Mouse (Mus musculus) intestine, embryonic 16.5 days (tissue): ENCODE measurements around the gene Wdr41. TPM values are rescaled to one million over a fixed set of nuclear protein-coding genes. Genes with fewer than 3 reads are reported as not detected.
A peak's percentile ranks its signal among the peaks of the same experiment; 100 is the strongest.

Source experiments
- ATAC-seq: fragments of 200-750 bp; cut with Nextera tagmentation; 2 replicates; pipeline ENCODE4 v1.8.0; 2017; ENCODE audit warnings: moderate TSS enrichment, moderate library complexity
- H3K27ac ChIP-seq: fragments of 300-500 bp; sonication (generic); 2 replicates; pipeline ENCODE4 v1.5.1; 2014; ENCODE audit warnings: mild to moderate bottlenecking, low read length
- H3K27me3 ChIP-seq: fragments of 300-500 bp; sonication (generic); replicated peaks from 2 replicates; pipeline ENCODE4 v1.6.1; 2014; ENCODE audit warnings: low read length, control low read depth, mixed read lengths; ENCODE audit not compliant: control insufficient read depth, insufficient read depth
- H3K36me3 ChIP-seq: fragments of 300-500 bp; sonication (generic); 2 replicates; pipeline ENCODE4 v1.6.1; 2014; ENCODE audit warnings: low read length, control low read depth; ENCODE audit not compliant: control insufficient read depth, insufficient read depth
- H3K4me1 ChIP-seq: fragments of 300-500 bp; sonication (generic); 2 replicates; pipeline ENCODE4 v1.6.1; 2014; ENCODE audit warnings: low read length, control low read depth, mixed read lengths; ENCODE audit not compliant: control insufficient read depth, insufficient read depth
- H3K4me2 ChIP-seq: fragments of 300-500 bp; sonication (generic); 2 replicates; pipeline ENCODE4 v1.6.1; 2014; ENCODE audit warnings: low read depth, low read length, control low read depth
- H3K4me3 ChIP-seq: fragments of 300-500 bp; sonication (generic); 2 replicates; pipeline ENCODE4 v1.5.1; 2014; ENCODE audit warnings: mild to moderate bottlenecking, low read length
- H3K9ac ChIP-seq: fragments of 300-500 bp; sonication (generic); 2 replicates; pipeline ENCODE4 v1.6.1; 2014; ENCODE audit warnings: low read depth, low read length
- H3K9me3 ChIP-seq: fragments of 300-500 bp; sonication (generic); 2 replicates; pipeline ENCODE4 v1.6.1; 2016; ENCODE audit warnings: low read length, control low read depth; ENCODE audit not compliant: control insufficient read depth
- WGBS: fragments of 180-500 bp; shearing (Covaris S2); extraction: QIAGEN DNeasy Blood & Tissue Kit; methylation state at CpG from one replicate; pipeline ENCODE4 v1.1.7; 2014; 5-methylcytosine and 5-hydroxymethylcytosine counted together
- polyA plus RNA-seq: library from polyadenylated mRNA; unstranded; fragments of >200 nt; fragmentation: Nextera tagmentation; extraction: Ambion mirVana; gene quantifications from 2 replicates; pipeline ENCODE4 v1.2.1, GENCODE M21; 2015

Wdr41 gene
- polyA plus RNA-seq, 1 experiment from 2014 or later, result 19.6 TPM

- no peaks in the 10 kb centered on the region for H3K27me3 ChIP-seq
- 0 out of 2 replicates have a peak overlapping the region, but pooled peaks have one; percentile 11 for H3K9ac ChIP-seq
- WGBS, result 59% methylated on average over 17 of the region's 17 CpGs
- ATAC-seq, result peak; percentile 87
- H3K9me3 ChIP-seq, result no peaks in the 10 kb centered on the region
- H3K4me3 ChIP-seq, result no peak overlapping the region
- peak overlapping the region; percentile 65 for H3K27ac ChIP-seq
- H3K4me2 ChIP-seq, result peak overlapping the region; percentile 21; the same call in 1 of the 2 replicates
- peaks cover 11% of the 10 kb centered on the region for H3K36me3 ChIP-seq
- H3K4me1 ChIP-seq, result 0 out of 2 replicates have a peak, but pooled peaks cover 3% of the 10 kb centered on the region
Observed at GRCm38 (mm10) chr13:95032127-95032831, 56.1 kb downstream of the Wdr41 start.

GRCm38 (mm10) chr13:95032973-95033372 is 56.8 kb downstream of the Wdr41 start:
- peaks cover 9% of the 10 kb centered on the region for H3K36me3 ChIP-seq
- WGBS, result 76% methylated on average over 6 of the region's 6 CpGs
- H3K4me2 ChIP-seq, result no peak overlapping the region
- H3K27me3 ChIP-seq, result no peaks in the 10 kb centered on the region
- peak overlapping the region; percentile 65; the same call in 1 of the 2 replicates for H3K27ac ChIP-seq
- no peaks in the 10 kb centered on the region for H3K9me3 ChIP-seq
- no peak overlapping the region for H3K4me3 ChIP-seq
- no peak overlapping the region for H3K9ac ChIP-seq
- H3K4me1 ChIP-seq, result 0 out of 2 replicates have a peak, but pooled peaks cover 3% of the 10 kb centered on the region
- peak; percentile 49 for ATAC-seq

- H3K9me3 ChIP-seq, result no peaks in the 10 kb centered on the region
- H3K4me1 ChIP-seq, result peaks cover 5% of the 10 kb centered on the region; the same call in 1 of the 2 replicates
- no peak for ATAC-seq
- no peak overlapping the region for H3K4me2 ChIP-seq
- H3K36me3 ChIP-seq, result no peaks in the 10 kb centered on the region
- no peak overlapping the region for H3K4me3 ChIP-seq
- no peaks in the 10 kb centered on the region for H3K27me3 ChIP-seq
- no peak overlapping the region for H3K27ac ChIP-seq
- H3K9ac ChIP-seq, result no peak overlapping the region
- WGBS, result 72% methylated on average over 9 of the region's 9 CpGs
Observed at GRCm38 (mm10) chr13:95034094-95034493, 58.0 kb downstream of the Wdr41 start.

- no peak for ATAC-seq
- H3K4me1 ChIP-seq, result peaks cover 5% of the 10 kb centered on the region; the same call in 1 of the 2 replicates
- H3K4me3 ChIP-seq, result no peak overlapping the region
- no peaks in the 10 kb centered on the region for H3K36me3 ChIP-seq
- 68% methylated on average over 2 of the region's 2 CpGs for WGBS
- no peak overlapping the region for H3K4me2 ChIP-seq
- H3K27ac ChIP-seq, result no peak overlapping the region
- no peaks in the 10 kb centered on the region for H3K27me3 ChIP-seq
- no peak overlapping the region for H3K9ac ChIP-seq
- H3K9me3 ChIP-seq, result no peaks in the 10 kb centered on the region
Observed at GRCm38 (mm10) chr13:95034715-95035114, 58.6 kb downstream of the Wdr41 start.

- no peak overlapping the region for H3K9ac ChIP-seq
- peaks cover 2% of the 10 kb centered on the region; the same call in 1 of the 2 replicates for H3K4me1 ChIP-seq
- H3K27ac ChIP-seq, result no peak overlapping the region
- no peaks in the 10 kb centered on the region for H3K9me3 ChIP-seq
- H3K27me3 ChIP-seq, result no peaks in the 10 kb centered on the region
- WGBS, result 47% methylated on average over 4 of the region's 4 CpGs
- H3K36me3 ChIP-seq, result no peaks in the 10 kb centered on the region
- no peak overlapping the region for H3K4me2 ChIP-seq
- no peak for ATAC-seq
- no peak overlapping the region for H3K4me3 ChIP-seq
Observed at GRCm38 (mm10) chr13:95038200-95038599, 62.1 kb downstream of the Wdr41 start.

GRCm38 (mm10) chr13:95040140-95040738 is 64.1 kb downstream of the Wdr41 start:
- Histone ChIP-seq H3K27me3 (no peaks in the 10 kb centered on the region), H3K9ac (no peak overlapping the region), H3K4me1 (peaks cover 2% of the 10 kb centered on the region; the same call in 1 of the 2 replicates), H3K4me2 (no peak overlapping the region), H3K4me3 (no peak overlapping the region), H3K36me3 (no peaks in the 10 kb centered on the region), H3K27ac (no peak overlapping the region), H3K9me3 (no peaks in the 10 kb centered on the region)
- WGBS, result 82% methylated on average over 9 of the region's 9 CpGs
- ATAC-seq, result no peak

- H3K27ac ChIP-seq, result no peak overlapping the region
- H3K9ac ChIP-seq, result no peak overlapping the region
- H3K4me1 ChIP-seq, result no peaks in the 10 kb centered on the region
- WGBS, result 17% methylated on average over 1 of the region's 1 CpGs
- no peaks in the 10 kb centered on the region for H3K27me3 ChIP-seq
- H3K36me3 ChIP-seq, result no peaks in the 10 kb centered on the region
- H3K9me3 ChIP-seq, result no peaks in the 10 kb centered on the region
- no peak overlapping the region for H3K4me3 ChIP-seq
- no peak overlapping the region for H3K4me2 ChIP-seq
- no peak for ATAC-seq
Observed at GRCm38 (mm10) chr13:95044108-95044507, 68.0 kb downstream of the Wdr41 start.

- Histone ChIP-seq H3K36me3 (no peaks in the 10 kb centered on the region), H3K4me3 (no peak overlapping the region), H3K9me3 (no peaks in the 10 kb centered on the region), H3K9ac (no peak overlapping the region), H3K4me1 (no peaks in the 10 kb centered on the region), H3K4me2 (no peak overlapping the region), H3K27ac (no peak overlapping the region), H3K27me3 (no peaks in the 10 kb centered on the region)
- 75% methylated on average over 4 of the region's 4 CpGs for WGBS
- ATAC-seq, result no peak
Observed at GRCm38 (mm10) chr13:95050398-95050797, 74.3 kb downstream of the Wdr41 start.

- Histone ChIP-seq H3K4me2 (no peak overlapping the region), H3K27ac (no peak overlapping the region), H3K27me3 (no peaks in the 10 kb centered on the region), H3K36me3 (no peaks in the 10 kb centered on the region), H3K9ac (no peak overlapping the region), H3K4me1 (no peaks in the 10 kb centered on the region), H3K9me3 (no peaks in the 10 kb centered on the region), H3K4me3 (no peak overlapping the region)
- ATAC-seq, result no peak
- 84% methylated on average over 3 of the region's 3 CpGs for WGBS
Observed at GRCm38 (mm10) chr13:95052421-95052820, 76.3 kb downstream of the Wdr41 start.
